Mouse (Mus musculus) mouse trophoblast stem cell (cell line): ENCODE results near the gene Slc16a13.
"Not testable (repeated sequence)": the region's sequence is repeated elsewhere in the genome, so short reads cannot be mapped to it uniquely, and the experiment has no call there.

Experiments used
- in situ Hi-C, 2 experiments: fragments of 300-500 bp; cut with MseI, MboI; formaldehyde crosslinking; loops; 2 replicates in 1 of 2; 3 replicates in 1 of 2; pipeline ENCODE4 v1.15.1; 2025

Slc16a13 gene

DNA sequence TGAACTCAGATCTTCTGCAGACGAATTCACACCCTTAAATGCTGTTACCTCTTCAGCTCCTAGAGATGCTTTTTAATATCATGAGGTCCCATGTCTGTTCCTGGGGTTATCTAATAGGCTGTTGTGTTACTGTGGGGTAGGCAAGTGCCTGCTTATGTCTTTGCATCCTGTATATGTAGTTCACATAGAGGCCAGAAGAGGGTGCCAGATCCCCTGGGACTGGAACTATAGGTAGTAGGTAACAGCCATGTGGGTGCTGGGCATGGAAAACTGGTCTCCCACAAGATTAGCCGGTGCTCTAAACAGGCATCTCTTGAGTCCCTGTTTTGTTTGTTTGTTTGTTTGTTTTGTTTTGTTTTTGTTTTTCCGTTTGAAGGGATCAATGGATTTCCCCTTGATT lies 49.0 kb downstream of the Slc16a13 start:
- in situ Hi-C loops = loop anchor here in 1 of 2 experiments (5.0 kb wide), 1 partner anchor 35 kb away; no protein-coding TSS in a partner anchor

- in situ Hi-C loops = loop anchor here in 1 of 2 experiments (5.0 kb wide), 1 partner anchor 36 kb away; no protein-coding TSS in a partner anchor
Observed at GRCm38 (mm10) chr11:70171181-70171580, 49.7 kb downstream of the Slc16a13 start.

- in situ Hi-C loops = loop anchor here in 1 of 2 experiments (5.0 kb wide), 1 partner anchor 37 kb away; no protein-coding TSS in a partner anchor
Observed at GRCm38 (mm10) chr11:70170291-70170690, 50.6 kb downstream of the Slc16a13 start.

DNA sequence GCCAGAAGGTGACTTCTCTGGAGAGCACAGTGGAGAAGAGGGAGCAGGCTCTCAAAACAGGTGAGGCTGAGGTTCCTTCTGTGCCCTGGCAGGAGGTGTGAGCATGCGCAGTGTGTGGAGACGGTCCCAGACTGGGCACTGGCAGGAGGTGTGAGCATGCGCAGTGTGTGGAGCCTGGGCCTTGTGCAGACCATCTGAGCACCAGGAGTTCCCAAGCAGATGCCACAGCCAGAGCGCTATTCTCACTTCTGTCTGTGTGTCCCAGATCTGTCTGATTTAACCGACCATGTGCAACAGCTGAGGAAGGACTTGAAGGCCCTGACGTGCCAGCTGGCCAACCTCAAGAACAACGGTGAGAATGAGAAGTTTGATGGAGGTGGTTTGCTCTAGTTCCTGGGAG lies 51.4 kb downstream of the Slc16a13 start:
- in situ Hi-C loops = not testable (repeated sequence)

- in situ Hi-C loops = no loop called here
Observed at GRCm38 (mm10) chr11:70168136-70168535, 52.7 kb downstream of the Slc16a13 start.
